Mouse (Mus musculus): ENCODE data around the gene Vrk2. TPM values are rescaled to one million over a fixed set of nuclear protein-coding genes. Genes with fewer than 3 reads are reported as not detected.

Gene Vrk2
- polyA plus RNA-seq (2016; fragmentation: Nextera tagmentation; extraction: Ambion mirVana), result 22.3 and 24.4 TPM in 2 replicates

- Histone ChIP-seq H3K9me3 (no peaks in the 10 kb centered on the region), H3K36me3 (replicated peaks) (no peaks in the 10 kb centered on the region), H3K4me1 (peaks cover 20% of the 10 kb centered on the region), H3K27ac (peak within 1 kb of the TSS; percentile 95), H3K27me3 (ENCODE audit: poor library complexity, severe bottlenecking) (no peaks in the 10 kb centered on the region), H3K4me3 (peak within 1 kb of the TSS; percentile 79)
- peak; percentile 85 for DNase-seq (ENCODE audit: extremely low spot score, low spot score)
- under 1% methylated on average over 60 of the region's 60 CpGs for WGBS
Observed at GRCm38 (mm10) chr11:26593061-26594059, at the start of gene Vrk2, which contains the start of gene Gm6899. TSS of gene Vrk2 (minus strand) at chr11:26593999. TSS of gene Gm6899 (plus strand) at chr11:26593241.

GRCm38 (mm10) chr11:26642141-26642540 is 48.3 kb upstream of the Vrk2 start:
- Histone ChIP-seq H3K9me3 (peaks cover 6% of the 10 kb centered on the region; the same call in 1 of the 2 replicates), H3K27me3 (ENCODE audit: poor library complexity, severe bottlenecking) (no peaks in the 10 kb centered on the region), H3K4me1 (no peaks in the 10 kb centered on the region), H3K4me3 (no peak overlapping the region), H3K27ac (no peak overlapping the region), H3K36me3 (replicated peaks) (no peaks in the 10 kb centered on the region)
- 88% methylated on average over 1 of the region's 1 CpGs for WGBS
- no peak for DNase-seq (ENCODE audit: extremely low spot score, low spot score)

GRCm38 (mm10) chr11:26640314-26640785 is 46.6 kb upstream of the Vrk2 start:
- Histone ChIP-seq H3K27ac (no peak overlapping the region), H3K9me3 (peaks cover 6% of the 10 kb centered on the region; the same call in 1 of the 2 replicates), H3K4me1 (no peaks in the 10 kb centered on the region), H3K36me3 (replicated peaks) (no peaks in the 10 kb centered on the region), H3K27me3 (ENCODE audit: poor library complexity, severe bottlenecking) (no peaks in the 10 kb centered on the region), H3K4me3 (no peak overlapping the region)
- DNase-seq (ENCODE audit: extremely low spot score, low spot score), result no peak
- WGBS, result 83% methylated on average over 8 of the region's 8 CpGs

- 89% methylated on average over 1 of the region's 1 CpGs for WGBS
- H3K4me3 ChIP-seq, result no peak overlapping the region
- no peak for DNase-seq (ENCODE audit: extremely low spot score, low spot score)
Observed at GRCm38 (mm10) chr11:26636239-26636638, 42.4 kb upstream of the Vrk2 start.

GRCm38 (mm10) chr11:26622727-26623126 is 28.9 kb upstream of the Vrk2 start:
- H3K4me1 ChIP-seq, result no peaks in the 10 kb centered on the region
- no peak for DNase-seq (ENCODE audit: extremely low spot score, low spot score)
- no peaks in the 10 kb centered on the region for H3K36me3 ChIP-seq (replicated peaks)
- no peaks in the 10 kb centered on the region for H3K9me3 ChIP-seq
- H3K27ac ChIP-seq, result no peak overlapping the region
- H3K4me3 ChIP-seq, result no peak overlapping the region
- WGBS, result 89% methylated on average over 5 of the region's 5 CpGs
- no peaks in the 10 kb centered on the region for H3K27me3 ChIP-seq (ENCODE audit: poor library complexity, severe bottlenecking)

More at GRCm38 (mm10) chr11:26636239-26636638, 42.4 kb upstream of the Vrk2 start:
- H3K27me3 ChIP-seq (ENCODE audit: poor library complexity, severe bottlenecking), result no peaks in the 10 kb centered on the region
- no peak overlapping the region for H3K27ac ChIP-seq
- no peaks in the 10 kb centered on the region for H3K4me1 ChIP-seq
- H3K36me3 ChIP-seq (replicated peaks), result no peaks in the 10 kb centered on the region
- no peaks in the 10 kb centered on the region for H3K9me3 ChIP-seq

GRCm38 (mm10) chr11:26618475-26619223 is 24.9 kb upstream of the Vrk2 start:
- no peaks in the 10 kb centered on the region for H3K9me3 ChIP-seq
- H3K4me1 ChIP-seq, result no peaks in the 10 kb centered on the region
- no peaks in the 10 kb centered on the region for H3K36me3 ChIP-seq (replicated peaks)
- no peaks in the 10 kb centered on the region for H3K27me3 ChIP-seq (ENCODE audit: poor library complexity, severe bottlenecking)
- 86% methylated on average over 2 of the region's 2 CpGs for WGBS
- no peak overlapping the region for H3K27ac ChIP-seq
- H3K4me3 ChIP-seq, result no peak overlapping the region
- DNase-seq (ENCODE audit: extremely low spot score, low spot score), result no peak

- Histone ChIP-seq H3K9me3 (no peaks in the 10 kb centered on the region), H3K36me3 (replicated peaks) (no peaks in the 10 kb centered on the region), H3K4me1 (peaks cover 11% of the 10 kb centered on the region), H3K27me3 (ENCODE audit: poor library complexity, severe bottlenecking) (no peaks in the 10 kb centered on the region), H3K27ac (no peak overlapping the region), H3K4me3 (no peak overlapping the region)
- no peak for DNase-seq (ENCODE audit: extremely low spot score, low spot score)
- 79% methylated on average over 10 of the region's 10 CpGs for WGBS
Observed at GRCm38 (mm10) chr11:26608795-26609194, 15.0 kb upstream of the Vrk2 start.

GRCm38 (mm10) chr11:26604061-26604655 is 10.4 kb upstream of the Vrk2 start:
- H3K4me3 ChIP-seq, result no peak overlapping the region

GRCm38 (mm10) chr11:26601571-26602175 is 7.9 kb upstream of the Vrk2 start:
- no peaks in the 10 kb centered on the region for H3K9me3 ChIP-seq
- H3K27me3 ChIP-seq (ENCODE audit: poor library complexity, severe bottlenecking), result no peaks in the 10 kb centered on the region
- 94% methylated on average over 2 of the region's 2 CpGs for WGBS
- H3K36me3 ChIP-seq (replicated peaks), result no peaks in the 10 kb centered on the region
- no peak for DNase-seq (ENCODE audit: extremely low spot score, low spot score)
- H3K4me3 ChIP-seq, result no peak overlapping the region
- H3K4me1 ChIP-seq, result no peaks in the 10 kb centered on the region
- H3K27ac ChIP-seq, result no peak overlapping the region

More at GRCm38 (mm10) chr11:26604061-26604655, 10.4 kb upstream of the Vrk2 start:
- WGBS, result 94% methylated on average over 1 of the region's 1 CpGs
- Histone ChIP-seq H3K9me3 (no peaks in the 10 kb centered on the region), H3K36me3 (replicated peaks) (no peaks in the 10 kb centered on the region), H3K27me3 (ENCODE audit: poor library complexity, severe bottlenecking) (no peaks in the 10 kb centered on the region), H3K4me1 (peaks cover 4% of the 10 kb centered on the region), H3K27ac (no peak overlapping the region)
- no peak for DNase-seq (ENCODE audit: extremely low spot score, low spot score)

- Histone ChIP-seq H3K9me3 (no peaks in the 10 kb centered on the region), H3K27me3 (ENCODE audit: poor library complexity, severe bottlenecking) (no peaks in the 10 kb centered on the region), H3K4me3 (no peak overlapping the region), H3K36me3 (replicated peaks) (no peaks in the 10 kb centered on the region), H3K4me1 (no peaks in the 10 kb centered on the region), H3K27ac (no peak overlapping the region)
- 95% methylated on average over 4 of the region's 4 CpGs for WGBS
- no peak for DNase-seq (ENCODE audit: extremely low spot score, low spot score)
Observed at GRCm38 (mm10) chr11:26600692-26601091, 6.9 kb upstream of the Vrk2 start.

GRCm38 (mm10) chr11:26598876-26599275 is 5.1 kb upstream of the Vrk2 start:
- Histone ChIP-seq H3K27me3 (ENCODE audit: poor library complexity, severe bottlenecking) (no peaks in the 10 kb centered on the region), H3K4me1 (peaks cover under 1% of the 10 kb centered on the region; the same call in 1 of the 2 replicates), H3K4me3 (no peak overlapping the region), H3K36me3 (replicated peaks) (no peaks in the 10 kb centered on the region), H3K27ac (no peak overlapping the region), H3K9me3 (no peaks in the 10 kb centered on the region)
- 88% methylated on average over 1 of the region's 1 CpGs for WGBS
- no peak for DNase-seq (ENCODE audit: extremely low spot score, low spot score)

- 90% methylated on average over 6 of the region's 6 CpGs for WGBS
Observed at GRCm38 (mm10) chr11:26597761-26598160, 4.0 kb upstream of the Vrk2 start.

More at GRCm38 (mm10) chr11:26597761-26598160, 4.0 kb upstream of the Vrk2 start:
- H3K4me1 ChIP-seq, result peaks cover 8% of the 10 kb centered on the region
- no peaks in the 10 kb centered on the region for H3K9me3 ChIP-seq
- no peaks in the 10 kb centered on the region for H3K36me3 ChIP-seq (replicated peaks)
- H3K27me3 ChIP-seq (ENCODE audit: poor library complexity, severe bottlenecking), result no peaks in the 10 kb centered on the region
- no peak overlapping the region for H3K4me3 ChIP-seq
- DNase-seq (ENCODE audit: extremely low spot score, low spot score), result no peak
- no peak overlapping the region for H3K27ac ChIP-seq

Data from forebrain, embryonic 10.5 days (tissue).